Mouse (Mus musculus) liver, embryonic 13.5 days (tissue): ENCODE measurements around the gene Eea1. TPM values are rescaled to one million over a fixed set of nuclear protein-coding genes. Genes with fewer than 3 reads are reported as not detected.
"Not testable (repeated sequence)": the region's sequence is repeated elsewhere in the genome, so short reads cannot be mapped to it uniquely, and the experiment has no call there.

ENCODE experiments used
- ATAC-seq: fragments of 200-750 bp; cut with Nextera tagmentation; 2 replicates; pipeline ENCODE4 v1.8.0; 2017; ENCODE audit warnings: low read depth, mild to moderate bottlenecking, moderate number of reproducible peaks, moderate library complexity
- DNase-seq: peaks from one replicate; pipeline ENCODE4 v3.0.0; 2022
- H3K27ac ChIP-seq: fragments of 300-500 bp; sonication (generic); 2 replicates; pipeline ENCODE4 v1.5.1; 2015; ENCODE audit warnings: moderate library complexity, mild to moderate bottlenecking, inconsistent platforms
- H3K27me3 ChIP-seq: fragments of 300-500 bp; sonication (generic); 2 replicates; pipeline ENCODE4 v1.6.1; 2015; ENCODE audit warnings: mild to moderate bottlenecking, inconsistent platforms
- H3K36me3 ChIP-seq: fragments of 300-500 bp; sonication (generic); 2 replicates; pipeline ENCODE4 v1.6.1; 2015; ENCODE audit warnings: mild to moderate bottlenecking, inconsistent platforms
- H3K4me1 ChIP-seq: fragments of 300-500 bp; sonication (generic); replicated peaks from 2 replicates; pipeline ENCODE4 v1.6.1; 2015; ENCODE audit warnings: inconsistent platforms
- H3K4me2 ChIP-seq: fragments of 300-500 bp; sonication (generic); 2 replicates; pipeline ENCODE4 v1.6.1; 2015; ENCODE audit warnings: inconsistent platforms, mild to moderate bottlenecking, moderate library complexity
- H3K4me3 ChIP-seq: fragments of 300-500 bp; sonication (generic); replicated peaks from 2 replicates; pipeline ENCODE4 v1.5.1; 2015; ENCODE audit warnings: mild to moderate bottlenecking, inconsistent platforms
- H3K9ac ChIP-seq: fragments of 300-500 bp; sonication (generic); 2 replicates; pipeline ENCODE4 v1.6.1; 2015; ENCODE audit warnings: mild to moderate bottlenecking, inconsistent platforms
- H3K9me3 ChIP-seq: fragments of 300-500 bp; sonication (generic); replicated peaks from 2 replicates; pipeline ENCODE4 v1.6.1; 2016; ENCODE audit warnings: inconsistent platforms
- WGBS: fragments of 180-500 bp; shearing (Covaris S2); methylation state at CpG from one replicate; pipeline ENCODE4 v1.1.7; 2015; ENCODE audit not compliant: insufficient replicate concordance; 5-methylcytosine and 5-hydroxymethylcytosine counted together
- polyA plus RNA-seq: library from polyadenylated mRNA; unstranded; fragments of >200 nt; fragmentation: Nextera tagmentation; extraction: Ambion mirVana; gene quantifications from 2 replicates; pipeline ENCODE4 v1.2.1, GENCODE M21; 2015

Gene Eea1
- polyA plus RNA-seq, 1 experiment from 2014 or later = 10.3 TPM

GRCm38 (mm10) chr10:95911016-95911415 is 29.4 kb upstream of the Eea1 start:
- Histone ChIP-seq H3K27me3 (no peaks in the 10 kb centered on the region), H3K4me1 (peaks cover 14% of the 10 kb centered on the region), H3K4me2 (no peak overlapping the region), H3K9ac (no peak overlapping the region), H3K4me3 (no peak overlapping the region), H3K9me3 (no peaks in the 10 kb centered on the region), H3K27ac (no peak overlapping the region), H3K36me3 (no peaks in the 10 kb centered on the region)
- 67% methylated on average over 5 of the region's 5 CpGs for WGBS
- no peak for DNase-seq
- no peak for ATAC-seq

- H3K27ac ChIP-seq = no peak overlapping the region
- no peaks in the 10 kb centered on the region for H3K27me3 ChIP-seq
- no peak overlapping the region for H3K9ac ChIP-seq
- peaks cover 6% of the 10 kb centered on the region for H3K4me1 ChIP-seq
- ATAC-seq = no peak
- no peak overlapping the region for H3K4me3 ChIP-seq
- DNase-seq = no peak
- no peaks in the 10 kb centered on the region for H3K36me3 ChIP-seq
- H3K4me2 ChIP-seq = no peak overlapping the region
- WGBS = 71% methylated on average over 5 of the region's 5 CpGs
- H3K9me3 ChIP-seq = no peaks in the 10 kb centered on the region
Observed at GRCm38 (mm10) chr10:95914434-95915174, 25.8 kb upstream of the Eea1 start.

GRCm38 (mm10) chr10:95918716-95919115 is 21.7 kb upstream of the Eea1 start:
- no peaks in the 10 kb centered on the region for H3K27me3 ChIP-seq
- no peaks in the 10 kb centered on the region for H3K9me3 ChIP-seq
- DNase-seq (no peak), ATAC-seq (no peak)
- H3K27ac ChIP-seq = no peak overlapping the region
- H3K4me1 ChIP-seq = no peaks in the 10 kb centered on the region
- WGBS = 33% methylated on average over 3 of the region's 3 CpGs
- H3K4me3 ChIP-seq = no peak overlapping the region
- no peak overlapping the region for H3K4me2 ChIP-seq
- H3K9ac ChIP-seq = no peak overlapping the region
- no peaks in the 10 kb centered on the region for H3K36me3 ChIP-seq

- H3K4me2 ChIP-seq = no peak overlapping the region
- no peak overlapping the region for H3K4me3 ChIP-seq
- H3K9ac ChIP-seq = no peak overlapping the region
- no peaks in the 10 kb centered on the region for H3K36me3 ChIP-seq
- ATAC-seq (no peak), DNase-seq (no peak)
- no peaks in the 10 kb centered on the region for H3K4me1 ChIP-seq
- no peaks in the 10 kb centered on the region for H3K27me3 ChIP-seq
- no peaks in the 10 kb centered on the region for H3K9me3 ChIP-seq
- 68% methylated on average over 6 of the region's 6 CpGs for WGBS
- H3K27ac ChIP-seq = no peak overlapping the region
Observed at GRCm38 (mm10) chr10:95923263-95924217, 16.9 kb upstream of the Eea1 start.

- H3K4me2 ChIP-seq, H3K4me1 ChIP-seq, H3K36me3 ChIP-seq, H3K4me3 ChIP-seq, ATAC-seq, H3K27ac ChIP-seq, H3K9ac ChIP-seq, H3K27me3 ChIP-seq, DNase-seq, H3K9me3 ChIP-seq: not testable (repeated sequence)
- 81% methylated on average over 13 of the region's 13 CpGs for WGBS
Observed at GRCm38 (mm10) chr10:95933631-95934030, 6.8 kb upstream of the Eea1 start.

- H3K27ac ChIP-seq = peak overlapping the region; percentile 93
- H3K9me3 ChIP-seq = peaks cover 2% of the 10 kb centered on the region; the same call in 1 of the 2 replicates
- H3K9ac ChIP-seq = peak overlapping the region; percentile 94
- peak overlapping the region; percentile 94 for H3K4me2 ChIP-seq
- peak; percentile 88 for ATAC-seq
- H3K4me1 ChIP-seq = peaks cover 36% of the 10 kb centered on the region
- DNase-seq = peak; percentile 70
- peak overlapping the region; percentile 88 for H3K4me3 ChIP-seq
- H3K27me3 ChIP-seq = no peaks in the 10 kb centered on the region
- peaks cover 4% of the 10 kb centered on the region for H3K36me3 ChIP-seq
- WGBS = 4% methylated on average over 57 of the region's 69 CpGs
Observed at GRCm38 (mm10) chr10:95940901-95941767, 684 bp downstream of the Eea1 start.

- Histone ChIP-seq H3K27me3 (no peaks in the 10 kb centered on the region), H3K4me3 (peak overlapping the region; percentile 88), H3K9ac (peak overlapping the region; percentile 94), H3K4me2 (peak overlapping the region; percentile 94), H3K27ac (peak overlapping the region; percentile 93; the same call in 1 of the 2 replicates), H3K4me1 (peaks cover 36% of the 10 kb centered on the region), H3K36me3 (peaks cover 4% of the 10 kb centered on the region), H3K9me3 (peaks cover 2% of the 10 kb centered on the region; the same call in 1 of the 2 replicates)
- no peak for DNase-seq
- ATAC-seq = no peak
- 28% methylated on average over 6 of the region's 6 CpGs for WGBS
Observed at GRCm38 (mm10) chr10:95941768-95942425, 1.4 kb downstream of the Eea1 start.

GRCm38 (mm10) chr10:95945086-95945485 is 4.6 kb downstream of the Eea1 start:
- WGBS = 67% methylated on average over 1 of the region's 1 CpGs
- no peak for DNase-seq
- Histone ChIP-seq H3K27ac (no peak overlapping the region), H3K4me1 (peaks cover 20% of the 10 kb centered on the region), H3K4me2 (no peak overlapping the region), H3K27me3 (no peaks in the 10 kb centered on the region), H3K9me3 (peaks cover 2% of the 10 kb centered on the region; the same call in 1 of the 2 replicates), H3K36me3 (peaks cover 4% of the 10 kb centered on the region), H3K9ac (no peak overlapping the region), H3K4me3 (no peak overlapping the region)
- no peak for ATAC-seq

GRCm38 (mm10) chr10:95949410-95949809 is 9.0 kb downstream of the Eea1 start:
- Histone ChIP-seq H3K27ac (no peak overlapping the region), H3K9me3 (peaks cover 2% of the 10 kb centered on the region; the same call in 1 of the 2 replicates), H3K4me1 (peaks cover 7% of the 10 kb centered on the region), H3K9ac (no peak overlapping the region), H3K4me3 (no peak overlapping the region), H3K4me2 (no peak overlapping the region), H3K27me3 (no peaks in the 10 kb centered on the region), H3K36me3 (no peaks in the 10 kb centered on the region; the same call in 1 of the 2 replicates)
- ATAC-seq = no peak
- WGBS = 83% methylated on average over 3 of the region's 3 CpGs
- DNase-seq = no peak

- ATAC-seq = no peak
Observed at GRCm38 (mm10) chr10:95950194-95950593, 9.7 kb downstream of the Eea1 start.

More at GRCm38 (mm10) chr10:95950194-95950593, 9.7 kb downstream of the Eea1 start:
- Histone ChIP-seq H3K27ac (no peak overlapping the region), H3K9ac (no peak overlapping the region), H3K9me3 (peaks cover 2% of the 10 kb centered on the region; the same call in 1 of the 2 replicates), H3K27me3 (no peaks in the 10 kb centered on the region), H3K4me1 (peaks cover 7% of the 10 kb centered on the region), H3K36me3 (no peaks in the 10 kb centered on the region; the same call in 1 of the 2 replicates), H3K4me2 (no peak overlapping the region), H3K4me3 (no peak overlapping the region)
- no peak for DNase-seq
- 73% methylated on average over 5 of the region's 5 CpGs for WGBS
